Mouse (Mus musculus) naive thymus-derived CD4-positive, alpha-beta T cell, adult 2 months (primary cell): ENCODE results near the gene Glod4.

Source experiments
- DNase-seq: peaks from one replicate; pipeline ENCODE4 v3.0.0-alpha.2; 2011; ENCODE audit warnings: low read depth

Gene Glod4

GRCm38 (mm10) chr11:76083941-76084367, 159.6 kb downstream of the Glod4 start:
- no peak for DNase-seq

DNA sequence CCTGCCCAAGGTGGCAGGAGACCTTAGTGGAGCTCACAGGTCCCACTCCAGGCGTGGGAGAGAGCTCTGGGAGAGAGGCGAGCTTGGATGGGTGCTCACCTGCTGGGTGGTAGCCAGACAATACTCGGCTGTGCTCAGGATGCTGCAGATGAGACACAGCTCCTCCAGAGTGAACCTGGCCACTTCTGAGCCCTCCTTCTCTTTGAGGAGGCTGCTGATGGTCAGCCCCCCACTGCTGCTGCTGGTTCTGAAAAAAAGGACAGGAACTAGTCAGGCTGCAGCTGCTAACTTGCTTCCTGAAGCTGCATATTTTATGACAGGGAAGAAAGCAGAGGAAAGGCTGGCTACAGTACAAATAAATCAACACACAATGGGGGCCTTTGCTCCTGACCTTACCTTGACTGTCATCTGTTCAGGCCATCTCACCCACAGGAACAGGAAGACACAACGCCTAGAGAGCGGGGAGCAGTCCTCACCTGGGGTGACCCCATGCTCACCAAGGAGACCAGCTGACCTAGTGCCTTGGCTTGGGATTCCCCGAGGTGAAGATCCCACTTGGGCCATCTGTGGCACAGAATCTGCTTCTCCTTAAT, 162.4 kb downstream of the Glod4 start:
- no peak for DNase-seq

- no peak for DNase-seq
These were observed 163.2 kb downstream of the Glod4 start for GRCm38 (mm10) chr11:76080293-76080692.

DNA sequence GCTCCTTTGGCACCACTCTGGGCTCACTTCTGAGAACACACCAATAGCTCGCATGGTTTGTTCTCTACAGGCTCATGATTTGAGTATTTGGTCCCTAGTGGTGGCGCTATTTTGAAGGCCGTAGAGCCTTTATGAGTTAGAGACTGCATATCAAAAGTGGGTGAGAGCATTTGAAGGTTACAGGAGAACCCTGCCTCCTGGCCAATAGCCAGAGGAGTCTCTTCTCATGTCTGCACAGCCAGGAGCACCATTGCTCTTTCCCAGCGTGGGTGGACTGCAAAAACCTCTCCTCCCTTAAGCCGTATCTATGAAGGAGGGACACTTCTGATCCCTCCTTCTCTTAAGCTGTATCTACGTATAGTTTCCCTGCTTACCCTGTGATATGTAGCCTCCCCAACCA, 166.2 kb downstream of the Glod4 start:
- no peak for DNase-seq

DNA sequence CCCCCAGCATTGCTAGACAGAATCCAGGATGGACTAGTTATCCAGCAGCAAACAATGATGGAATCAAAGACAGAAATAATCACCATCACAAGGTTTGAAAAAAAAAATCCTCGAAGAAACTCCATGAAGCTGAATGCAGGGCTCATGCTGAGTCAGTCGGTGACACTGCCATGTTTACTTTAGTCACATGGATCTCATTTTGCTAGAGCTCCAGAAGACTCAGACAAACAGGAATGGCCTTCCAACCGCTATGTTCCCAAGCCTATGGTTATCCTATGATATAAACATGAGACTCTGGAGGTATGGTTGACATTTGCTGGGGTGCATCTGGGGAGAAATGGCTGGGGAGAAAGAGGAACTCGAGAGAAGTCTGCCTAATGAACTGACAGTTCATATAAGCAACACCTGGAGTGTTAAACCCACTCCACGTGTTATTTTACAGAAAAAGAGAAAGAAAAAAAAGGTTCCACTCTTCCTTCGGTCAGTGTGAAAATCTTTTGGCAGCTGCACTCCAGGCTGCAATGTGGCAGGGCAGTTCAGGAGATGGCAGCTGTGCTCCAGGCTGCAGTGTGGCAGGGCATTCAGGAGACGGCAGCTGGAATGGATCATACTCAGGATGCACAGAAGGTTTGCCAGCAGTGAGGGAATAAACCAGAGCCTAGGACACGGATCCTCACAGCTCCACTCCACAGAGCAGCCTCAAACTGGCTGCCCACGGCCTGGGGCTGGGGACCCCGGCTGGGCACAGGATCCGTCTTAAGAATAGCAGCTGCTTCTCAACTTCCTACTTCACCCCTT, 169.0 kb downstream of the Glod4 start:
- no peak for DNase-seq
